Mouse (Mus musculus): ENCODE measurements at regions not wholly inside any gene's neighbourhood (a gene's known extent, or its start where the extent isn't known, plus 50 kb on each side); places are given as distances from the start of the nearest gene placed in this dataset.

GRCm38 (mm10) chr2:54154501-54155183, 69.3 kb upstream of the Rprm start:
- WGBS = 78% methylated on average over 4 of the region's 4 CpGs

GRCm38 (mm10) chr2:54158689-54159630, 73.6 kb upstream of the Rprm start:
- DNase-seq (ENCODE audit: low spot score) (no peak), ATAC-seq (replicated peaks; ENCODE audit: low FRiP score, low read depth) (no peak)
- WGBS = 51% methylated on average over 8 of the region's 8 CpGs
- Histone ChIP-seq H3K4me3 (replicated peaks; ENCODE audit: low read depth, low read length) (no peak overlapping the region), H3K4me2 (ENCODE audit: low read length) (no peak overlapping the region), H3K27me3 (ENCODE audit: insufficient read depth, low read length) (no peaks in the 10 kb centered on the region), H3K9ac (ENCODE audit: low read depth, low read length) (no peak overlapping the region), H3K36me3 (ENCODE audit: insufficient read depth, low read length) (no peaks in the 10 kb centered on the region), H3K9me3 (replicated peaks; ENCODE audit: low read length) (no peaks in the 10 kb centered on the region), H3K27ac (no peak overlapping the region), H3K4me1 (replicated peaks; ENCODE audit: insufficient read depth, low read length) (no peaks in the 10 kb centered on the region)
- TF ChIP-seq CTCF (IDR thresholded peaks at IDR 0.05; ENCODE audit: low read depth) = no peak

More at GRCm38 (mm10) chr2:54154501-54155183, 69.3 kb upstream of the Rprm start:
- Histone ChIP-seq H3K9ac (ENCODE audit: low read depth, low read length) (no peak overlapping the region), H3K36me3 (ENCODE audit: insufficient read depth, low read length) (no peaks in the 10 kb centered on the region), H3K9me3 (replicated peaks; ENCODE audit: low read length) (no peaks in the 10 kb centered on the region), H3K27ac (no peak overlapping the region), H3K4me1 (replicated peaks; ENCODE audit: insufficient read depth, low read length) (no peaks in the 10 kb centered on the region), H3K27me3 (ENCODE audit: insufficient read depth, low read length) (no peaks in the 10 kb centered on the region), H3K4me3 (replicated peaks; ENCODE audit: low read depth, low read length) (no peak overlapping the region), H3K4me2 (ENCODE audit: low read length) (no peak overlapping the region)
- no peak for TF ChIP-seq CTCF (IDR thresholded peaks at IDR 0.05; ENCODE audit: low read depth)
- no peak for DNase-seq (ENCODE audit: low spot score)
- no peak for ATAC-seq (replicated peaks; ENCODE audit: low FRiP score, low read depth)

- Histone ChIP-seq H3K4me3 (replicated peaks; ENCODE audit: low read depth, low read length) (no peak overlapping the region), H3K36me3 (ENCODE audit: insufficient read depth, low read length) (no peaks in the 10 kb centered on the region), H3K4me1 (replicated peaks; ENCODE audit: insufficient read depth, low read length) (no peaks in the 10 kb centered on the region), H3K27ac (no peak overlapping the region), H3K9me3 (replicated peaks; ENCODE audit: low read length) (no peaks in the 10 kb centered on the region), H3K4me2 (ENCODE audit: low read length) (no peak overlapping the region), H3K27me3 (ENCODE audit: insufficient read depth, low read length) (no peaks in the 10 kb centered on the region), H3K9ac (ENCODE audit: low read depth, low read length) (no peak overlapping the region)
- ATAC-seq (replicated peaks; ENCODE audit: low FRiP score, low read depth) (0 out of 2 replicates have a peak, but pooled peaks have one; percentile 46), DNase-seq (ENCODE audit: low spot score) (peak; percentile 1)
- 81% methylated on average over 2 of the region's 2 CpGs for WGBS
- peak; percentile 28; the same call in 1 of the 2 replicates for TF ChIP-seq CTCF (IDR thresholded peaks at IDR 0.05; ENCODE audit: low read depth)
Measured at GRCm38 (mm10) chr2:54177549-54177948, 92.2 kb upstream of the Rprm start.

GRCm38 (mm10) chr2:54190828-54191227, 105.5 kb upstream of the Rprm start:
- H3K4me3 ChIP-seq (replicated peaks; ENCODE audit: low read depth, low read length) = no peak overlapping the region
- no peaks in the 10 kb centered on the region for H3K9me3 ChIP-seq (replicated peaks; ENCODE audit: low read length)
- no peaks in the 10 kb centered on the region for H3K36me3 ChIP-seq (ENCODE audit: insufficient read depth, low read length)
- H3K4me1 ChIP-seq (replicated peaks; ENCODE audit: insufficient read depth, low read length) = no peaks in the 10 kb centered on the region
- no peak overlapping the region for H3K27ac ChIP-seq
- no peak for TF ChIP-seq CTCF (IDR thresholded peaks at IDR 0.05; ENCODE audit: low read depth)
- no peak for DNase-seq (ENCODE audit: low spot score)
- 84% methylated on average over 4 of the region's 4 CpGs for WGBS
- no peak overlapping the region for H3K4me2 ChIP-seq (ENCODE audit: low read length)
- ATAC-seq (replicated peaks; ENCODE audit: low FRiP score, low read depth) = no peak
- H3K27me3 ChIP-seq (ENCODE audit: insufficient read depth, low read length) = no peaks in the 10 kb centered on the region
- no peak overlapping the region for H3K9ac ChIP-seq (ENCODE audit: low read depth, low read length)

GRCm38 (mm10) chr2:54198343-54198742, 113.0 kb upstream of the Rprm start:
- H3K9ac ChIP-seq (ENCODE audit: low read depth, low read length) = no peak overlapping the region
- H3K27ac ChIP-seq = no peak overlapping the region
- no peak overlapping the region for H3K4me2 ChIP-seq (ENCODE audit: low read length)
- ATAC-seq (replicated peaks; ENCODE audit: low FRiP score, low read depth) = no peak
- no peak for DNase-seq (ENCODE audit: low spot score)
- TF ChIP-seq CTCF (IDR thresholded peaks at IDR 0.05; ENCODE audit: low read depth) = no peak
- no peaks in the 10 kb centered on the region for H3K4me1 ChIP-seq (replicated peaks; ENCODE audit: insufficient read depth, low read length)
- no peaks in the 10 kb centered on the region for H3K27me3 ChIP-seq (ENCODE audit: insufficient read depth, low read length)
- H3K9me3 ChIP-seq (replicated peaks; ENCODE audit: low read length) = no peaks in the 10 kb centered on the region
- no peaks in the 10 kb centered on the region for H3K36me3 ChIP-seq (ENCODE audit: insufficient read depth, low read length)
- no peak overlapping the region for H3K4me3 ChIP-seq (replicated peaks; ENCODE audit: low read depth, low read length)

- Histone ChIP-seq H3K4me3 (replicated peaks; ENCODE audit: low read depth, low read length) (no peak overlapping the region), H3K4me2 (ENCODE audit: low read length) (no peak overlapping the region), H3K4me1 (replicated peaks; ENCODE audit: insufficient read depth, low read length) (no peaks in the 10 kb centered on the region), H3K36me3 (ENCODE audit: insufficient read depth, low read length) (no peaks in the 10 kb centered on the region), H3K27me3 (ENCODE audit: insufficient read depth, low read length) (no peaks in the 10 kb centered on the region), H3K27ac (no peak overlapping the region), H3K9ac (ENCODE audit: low read depth, low read length) (no peak overlapping the region), H3K9me3 (replicated peaks; ENCODE audit: low read length) (no peaks in the 10 kb centered on the region)
- TF ChIP-seq CTCF (IDR thresholded peaks at IDR 0.05; ENCODE audit: low read depth) = no peak
- ATAC-seq (replicated peaks; ENCODE audit: low FRiP score, low read depth) = no peak
- DNase-seq (ENCODE audit: low spot score) = no peak
- WGBS = 66% methylated on average over 3 of the region's 3 CpGs
Measured at GRCm38 (mm10) chr2:54215597-54215996, 130.2 kb upstream of the Rprm start.

Measured in kidney, postnatal 0 days (tissue).